Mouse (Mus musculus) megakaryocyte, embryonic 14.5 days (primary cell): ENCODE measurements around the gene Mapkapk5. TPM values are rescaled to one million over a fixed set of nuclear protein-coding genes. Genes with fewer than 3 reads are reported as not detected.

Source experiments
- H3K27me3 ChIP-seq: replicated peaks from 2 replicates; pipeline ENCODE3; 2012; ENCODE audit warnings: inconsistent platforms
- H3K36me3 ChIP-seq: replicated peaks from 2 replicates; pipeline ENCODE3; 2012; ENCODE audit warnings: low read length, inconsistent platforms, mixed read lengths
- H3K4me1 ChIP-seq: 2 replicates; pipeline ENCODE4 v1.6.1; 2012; ENCODE audit warnings: inconsistent platforms
- H3K4me3 ChIP-seq: replicated peaks from 2 replicates; pipeline ENCODE3; 2012; ENCODE audit warnings: moderate library complexity, mild to moderate bottlenecking, inconsistent platforms
- H3K9me3 ChIP-seq: 2 replicates; pipeline ENCODE4 v1.6.1; 2012; ENCODE audit warnings: inconsistent platforms
- FLI1 ChIP-seq: IDR thresholded peaks from 2 replicates; pipeline ENCODE4 v1.6.1; 2012; ENCODE audit warnings: low read length, inconsistent platforms, mixed read lengths
- GATA1 ChIP-seq: IDR thresholded peaks from 3 replicates; pipeline ENCODE4 v1.6.1; 2012; ENCODE audit warnings: mixed read lengths, low read length, inconsistent platforms, borderline replicate concordance
- polyA plus RNA-seq: library from polyadenylated mRNA; stranded (reverse); fragments of >175 nt; gene quantifications from 2 replicates; pipeline ENCODE4 v1.2.3, GENCODE M21; 2012; ENCODE audit warnings: low replicate concordance; ENCODE audit not compliant: insufficient read depth

Gene Mapkapk5
- 54.2 and 85.9 TPM in 2 replicates for polyA plus RNA-seq

DNA sequence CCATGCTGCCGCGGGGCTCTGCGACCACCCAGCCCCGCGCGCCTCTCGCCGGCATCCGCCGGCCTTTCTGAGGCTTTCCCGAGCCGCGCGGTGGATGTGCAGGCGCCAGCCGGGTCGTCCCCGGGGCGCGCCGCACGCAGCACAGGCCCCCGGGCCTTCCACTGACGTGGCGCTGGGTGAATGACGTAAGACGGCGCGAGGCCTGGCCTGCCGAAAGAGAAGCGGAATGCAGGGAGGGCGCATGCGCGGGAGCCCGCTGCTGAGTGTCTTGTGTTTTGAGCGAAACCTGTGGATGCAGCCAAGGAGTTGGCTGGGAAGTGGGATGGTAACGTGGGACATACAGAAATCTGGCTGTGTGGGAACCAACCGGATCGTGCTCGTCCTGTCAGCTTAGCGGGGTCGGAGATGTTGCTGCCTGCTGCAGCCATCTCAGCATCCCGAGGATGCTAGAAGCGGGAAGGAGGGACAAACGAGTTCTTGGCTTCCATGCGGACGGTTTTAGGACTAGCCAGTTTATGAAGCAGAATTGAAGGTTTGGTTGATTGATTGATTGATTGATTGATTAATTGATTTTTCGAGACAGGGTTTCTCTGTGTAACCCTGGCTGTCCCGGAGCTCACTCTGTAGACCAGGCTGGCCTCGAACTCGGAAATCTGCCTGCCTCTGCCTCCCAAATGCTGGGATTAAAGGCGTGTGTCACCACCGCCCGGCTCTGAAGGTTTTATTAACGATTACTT lies at the start of gene Mapkapk5:
Gene Mapkapk5, minus strand, starts transcription at position 113 of the 737 bp plus-strand sequence.
- Histone ChIP-seq H3K4me3 (peak within 1 kb of the TSS; percentile 96), H3K36me3 (no peaks in the 10 kb centered on the region), H3K27me3 (peaks cover 2% of the 10 kb centered on the region), H3K4me1 (peaks cover 58% of the 10 kb centered on the region), H3K9me3 (peaks cover 4% of the 10 kb centered on the region)
- TF ChIP-seq GATA1, result no peak
- no peak for TF ChIP-seq FLI1

DNA sequence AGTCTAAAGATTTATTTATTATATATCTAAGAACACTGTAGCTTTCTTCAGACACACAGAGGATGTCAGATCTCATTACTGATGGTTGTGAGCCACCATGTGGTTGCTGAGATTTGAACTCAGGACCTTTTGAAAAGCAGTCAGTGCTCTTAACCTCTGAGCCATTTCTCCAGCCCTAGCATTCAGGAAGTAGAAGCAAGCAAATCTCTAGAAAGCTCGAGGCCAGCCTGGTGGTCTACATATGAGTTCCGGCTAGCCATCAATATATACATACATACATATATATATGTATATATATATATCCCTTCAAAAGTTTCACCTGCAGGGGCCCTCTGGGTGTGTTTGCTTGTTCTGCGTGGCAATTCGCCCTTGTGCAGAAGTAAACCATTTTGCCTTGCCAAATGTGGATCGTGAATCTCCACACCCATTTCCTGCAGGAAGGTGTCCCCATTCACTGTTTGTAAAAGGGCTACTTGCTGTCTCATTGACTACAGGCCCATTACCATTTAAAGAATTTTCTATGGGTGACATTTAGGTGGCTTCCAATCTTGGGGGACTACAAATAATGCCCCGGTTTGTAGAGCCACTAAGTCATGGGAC lies 49.1 kb upstream of the Mapkapk5 start:
- H3K27me3 ChIP-seq, result no peaks in the 10 kb centered on the region
- H3K4me1 ChIP-seq, result peaks cover 87% of the 10 kb centered on the region
- H3K4me3 ChIP-seq, result no peak overlapping the region
- TF ChIP-seq FLI1, result no peak
- TF ChIP-seq GATA1, result no peak
- H3K36me3 ChIP-seq, result peaks cover 39% of the 10 kb centered on the region
- H3K9me3 ChIP-seq, result no peaks in the 10 kb centered on the region

DNA sequence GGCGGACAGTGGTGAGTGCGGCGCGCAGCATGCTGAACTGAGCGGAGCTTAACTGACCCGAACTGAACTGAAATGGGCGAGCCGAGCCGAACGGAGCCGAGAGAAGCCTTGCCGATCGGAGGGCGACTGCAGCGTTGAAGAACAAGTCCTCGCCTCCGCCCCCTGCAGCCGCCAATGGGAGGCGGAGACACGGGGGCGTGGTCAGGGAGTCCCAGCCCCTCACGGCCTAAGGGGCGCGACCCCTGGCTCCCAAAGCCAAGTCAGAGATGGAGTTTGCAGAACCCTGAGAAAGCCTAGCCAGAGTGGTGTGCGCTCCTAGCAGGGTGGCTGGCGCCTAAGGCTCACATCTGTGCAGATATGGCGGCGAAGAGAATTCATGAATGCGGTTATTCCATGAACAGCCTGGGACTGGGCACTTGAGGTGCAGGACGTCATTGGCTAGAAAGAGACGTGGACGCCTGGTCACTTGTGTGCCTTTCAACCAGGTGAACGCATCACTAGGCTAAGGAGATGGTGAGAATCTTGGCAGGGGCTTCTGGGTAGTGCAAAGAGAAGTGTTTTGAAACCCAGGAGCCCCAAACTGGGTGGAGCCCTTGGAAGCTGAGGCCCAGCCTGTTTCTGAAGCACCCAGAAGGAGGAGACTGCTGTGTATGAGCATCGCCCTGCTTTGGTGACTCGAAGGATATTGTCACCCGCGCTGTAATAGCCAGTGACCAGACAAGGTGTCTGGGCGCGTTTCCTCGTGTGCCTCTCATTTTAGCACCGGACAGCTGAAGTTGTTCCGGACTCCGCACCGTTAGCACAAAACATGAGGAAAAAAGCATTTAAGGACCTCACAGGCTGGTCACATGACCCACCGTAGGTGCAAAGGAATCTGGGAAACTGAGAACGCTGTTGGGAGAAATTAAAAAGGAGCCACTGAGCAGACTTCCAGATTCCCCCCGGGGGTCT lies 48.0 kb upstream of the Mapkapk5 start, which contains the start of gene Aldh2:
Gene Aldh2, minus strand, starts transcription at position 374 of the 951 bp plus-strand sequence.
- TF ChIP-seq GATA1 (no peak), FLI1 (no peak)
- H3K9me3 ChIP-seq, result no peaks in the 10 kb centered on the region
- H3K36me3 ChIP-seq, result peaks cover 44% of the 10 kb centered on the region
- peaks cover 92% of the 10 kb centered on the region for H3K4me1 ChIP-seq
- peak within 1 kb of the TSS; percentile 100 for H3K4me3 ChIP-seq
- H3K27me3 ChIP-seq, result no peaks in the 10 kb centered on the region

DNA sequence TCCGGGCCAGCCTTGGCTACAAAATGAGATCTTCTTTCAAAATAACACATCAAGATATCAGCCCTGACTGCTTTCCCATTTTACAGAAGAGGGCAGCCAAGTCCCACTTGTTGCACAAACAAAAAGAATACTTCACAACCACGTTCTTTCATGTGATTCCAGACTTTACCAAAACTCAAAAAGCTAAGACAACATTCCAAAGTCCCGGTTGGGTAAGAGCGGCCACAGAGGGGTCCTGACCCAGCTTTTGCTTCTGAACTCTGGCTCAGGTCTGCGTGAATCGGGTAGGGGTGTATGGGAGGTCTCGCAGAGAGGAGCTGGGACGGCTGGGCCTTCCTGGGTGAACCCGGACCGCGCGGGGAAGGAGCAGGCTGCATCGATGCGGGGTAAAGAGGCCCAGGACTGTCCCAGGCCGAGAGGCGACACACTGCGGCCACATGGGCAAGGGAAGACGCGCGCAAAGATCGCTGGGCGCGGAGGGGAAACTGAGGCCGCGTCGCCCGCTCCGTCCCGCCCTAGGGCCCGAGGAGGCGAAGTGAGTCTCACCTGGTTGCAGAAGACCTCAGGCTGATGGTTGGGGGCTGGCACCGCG lies 47.2 kb upstream of the Mapkapk5 start:
- Histone ChIP-seq H3K4me1 (peaks cover 92% of the 10 kb centered on the region), H3K9me3 (no peaks in the 10 kb centered on the region), H3K36me3 (peaks cover 43% of the 10 kb centered on the region), H3K27me3 (no peaks in the 10 kb centered on the region), H3K4me3 (peak overlapping the region; percentile 100)
- TF ChIP-seq GATA1 (no peak), FLI1 (no peak)

DNA sequence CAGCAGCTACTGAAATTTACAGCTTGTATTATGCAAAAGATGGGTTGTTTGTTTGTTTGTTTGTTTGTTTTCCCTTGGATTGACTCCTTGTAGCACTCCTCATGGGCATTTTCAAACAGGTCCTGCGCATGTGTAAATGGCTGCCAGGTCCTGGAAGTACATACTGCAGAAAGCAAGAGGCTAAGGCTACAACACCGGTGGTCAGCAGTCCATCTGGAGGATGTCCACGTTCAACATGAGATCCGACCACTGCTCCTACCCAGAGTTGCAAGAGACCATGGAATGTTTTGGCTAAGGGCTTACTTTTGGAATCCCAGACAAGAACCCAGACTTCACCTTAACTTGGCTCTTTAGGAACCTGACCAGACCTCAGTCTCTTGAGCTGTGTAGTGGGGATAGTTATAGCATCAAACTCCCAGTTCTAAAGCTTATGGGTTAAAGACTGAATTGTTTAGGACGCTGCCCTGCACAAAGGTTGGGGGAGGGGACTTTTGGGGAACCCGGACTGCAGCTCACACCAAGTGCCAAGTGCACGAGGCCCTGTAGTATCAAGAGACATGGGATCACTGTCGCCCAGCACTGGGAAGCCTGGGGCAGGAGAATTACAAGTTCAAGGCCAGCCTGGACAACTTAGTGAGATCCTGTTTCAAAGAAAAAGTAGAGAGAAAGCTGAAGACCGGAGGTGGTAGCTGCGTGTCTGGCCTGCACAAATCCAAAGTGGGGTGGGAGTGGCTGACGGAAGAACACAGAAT lies 46.5 kb upstream of the Mapkapk5 start:
- TF ChIP-seq GATA1 (no peak), FLI1 (no peak)
- Histone ChIP-seq H3K4me3 (peak overlapping the region; percentile 100), H3K36me3 (peaks cover 47% of the 10 kb centered on the region), H3K4me1 (peaks cover 92% of the 10 kb centered on the region), H3K9me3 (no peaks in the 10 kb centered on the region), H3K27me3 (no peaks in the 10 kb centered on the region)

DNA sequence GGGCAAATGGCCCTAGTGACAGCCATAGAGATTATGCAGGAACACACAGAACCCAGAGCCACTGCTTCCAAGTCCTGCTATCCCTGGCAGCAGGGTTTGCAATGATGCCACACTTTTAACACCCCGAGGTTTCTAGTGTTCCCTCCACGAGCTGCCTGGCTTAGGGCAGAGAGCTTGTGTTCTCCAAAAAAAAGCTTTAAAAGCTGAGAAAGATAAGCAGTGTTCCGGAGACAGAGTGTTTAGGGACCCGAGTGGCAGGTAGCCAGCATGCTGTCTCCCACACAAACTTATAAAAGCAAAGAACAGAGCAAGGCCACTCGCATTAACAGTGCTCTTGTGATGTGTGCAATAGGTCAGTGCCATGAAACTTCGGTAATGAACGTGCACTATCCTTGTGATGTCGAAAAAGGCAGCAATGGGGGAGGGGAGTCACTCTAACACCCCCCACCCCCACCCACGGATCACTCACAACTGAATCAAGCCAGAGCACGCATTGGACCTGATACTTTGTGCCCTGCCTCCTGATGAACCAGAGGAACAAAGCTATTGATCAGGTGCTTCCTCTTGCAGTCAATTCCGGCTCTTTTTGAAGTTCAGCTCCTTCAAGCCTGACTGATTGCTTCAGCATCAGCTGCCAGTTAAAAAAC lies 45.8 kb upstream of the Mapkapk5 start:
- no peaks in the 10 kb centered on the region for H3K9me3 ChIP-seq
- H3K27me3 ChIP-seq, result no peaks in the 10 kb centered on the region
- peaks cover 48% of the 10 kb centered on the region for H3K36me3 ChIP-seq
- TF ChIP-seq GATA1 (no peak), FLI1 (no peak)
- peaks cover 92% of the 10 kb centered on the region for H3K4me1 ChIP-seq
- peak overlapping the region; percentile 100 for H3K4me3 ChIP-seq

DNA sequence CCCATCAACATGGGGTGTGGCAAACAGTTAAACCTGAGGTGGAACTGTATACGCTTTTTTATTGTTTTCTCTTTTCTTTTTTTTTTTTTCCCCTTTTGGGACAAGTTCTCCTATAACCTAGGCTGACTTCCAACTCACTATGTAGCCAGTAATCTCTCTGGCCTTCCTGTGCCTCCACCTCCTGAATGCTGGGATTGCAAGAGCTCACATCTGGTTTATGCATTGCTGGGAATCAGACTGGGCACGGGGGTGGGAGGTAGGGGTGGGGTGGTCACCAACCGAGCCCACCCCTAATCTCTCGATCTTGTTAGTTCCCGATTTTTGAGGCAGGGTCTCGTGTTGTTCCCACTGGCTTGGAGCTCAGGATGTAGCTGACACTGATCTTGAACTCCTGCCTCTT lies 44.2 kb upstream of the Mapkapk5 start:
- peaks cover 92% of the 10 kb centered on the region for H3K4me1 ChIP-seq

DNA sequence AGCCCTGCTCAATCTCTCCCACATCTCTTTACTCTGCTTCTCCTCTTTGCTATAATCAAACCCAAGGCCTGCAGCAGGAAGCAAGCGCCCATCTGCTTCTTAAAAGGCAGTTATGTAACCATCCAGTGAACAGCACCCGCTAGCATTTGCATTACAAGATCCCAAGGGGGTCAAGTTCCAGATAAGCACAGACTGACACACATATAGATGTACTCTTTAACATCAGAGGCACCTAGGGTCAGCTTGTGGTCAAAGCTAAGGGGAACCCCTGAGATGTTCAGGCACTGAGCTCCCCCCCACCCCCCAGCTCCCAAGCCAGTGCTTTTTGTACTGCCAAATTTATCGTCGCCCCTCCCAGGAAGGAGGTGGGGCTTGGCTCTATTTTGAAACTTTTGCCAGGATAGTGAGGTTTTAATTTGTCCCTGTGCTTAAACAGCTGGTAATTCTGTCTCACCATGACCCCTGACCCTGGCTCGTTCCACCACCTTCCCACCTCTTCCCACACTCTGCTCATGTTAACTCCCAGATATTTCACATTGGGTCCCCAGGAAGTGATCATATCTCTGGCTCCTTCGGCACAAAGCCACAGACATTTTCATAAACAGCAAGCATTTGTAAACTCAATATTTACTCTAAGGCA lies 40.8 kb upstream of the Mapkapk5 start:
- peaks cover 55% of the 10 kb centered on the region for H3K36me3 ChIP-seq
- peaks cover 96% of the 10 kb centered on the region for H3K4me1 ChIP-seq
- H3K9me3 ChIP-seq, result no peaks in the 10 kb centered on the region
- TF ChIP-seq FLI1 (no peak), GATA1 (no peak)
- H3K4me3 ChIP-seq, result peak overlapping the region; percentile 87
- H3K27me3 ChIP-seq, result no peaks in the 10 kb centered on the region

More for the DNA sequence above, 44.2 kb upstream of the Mapkapk5 start:
- Histone ChIP-seq H3K9me3 (no peaks in the 10 kb centered on the region), H3K27me3 (no peaks in the 10 kb centered on the region), H3K36me3 (peaks cover 52% of the 10 kb centered on the region), H3K4me3 (no peak overlapping the region)
- TF ChIP-seq FLI1, result no peak
- TF ChIP-seq GATA1, result no peak
